Mouse (Mus musculus): ENCODE data around the gene Abcg8. TPM values are rescaled to one million over a fixed set of nuclear protein-coding genes. Genes with fewer than 3 reads are reported as not detected.

The Abcg8 gene
- polyA plus RNA-seq, 1 experiment from 2014 or later, result 0.17 TPM

DNA sequence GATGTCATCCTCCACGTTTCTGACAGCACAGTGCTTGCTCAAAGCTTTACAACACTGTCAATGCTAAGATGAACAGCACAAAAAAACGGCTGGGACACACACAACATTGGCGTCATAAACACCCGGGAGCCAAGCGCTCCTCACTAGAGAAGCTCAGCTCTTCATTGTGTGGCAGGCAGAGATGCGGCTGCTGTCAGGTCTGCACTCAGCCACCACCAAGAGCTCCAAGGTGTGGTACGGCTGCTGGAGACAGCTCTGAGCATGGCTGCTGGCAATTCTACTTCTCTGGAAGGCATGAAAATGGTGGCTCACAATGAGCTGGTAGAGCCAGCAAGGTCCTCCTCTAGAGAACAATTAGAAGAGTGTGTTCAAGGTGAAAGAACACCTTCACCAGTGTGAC lies 32.7 kb downstream of the Abcg8 start:
- Histone ChIP-seq H3K4me1 (replicated peaks; ENCODE audit: control insufficient read depth, insufficient read depth, low read length) (peaks cover 8% of the 10 kb centered on the region), H3K36me3 (ENCODE audit: control insufficient read depth, insufficient read depth, low read length) (no peaks in the 10 kb centered on the region; the same call in 1 of the 2 replicates), H3K27me3 (ENCODE audit: control insufficient read depth, insufficient read depth, low read length) (no peaks in the 10 kb centered on the region), H3K27ac (ENCODE audit: low read depth, low read length) (no peak overlapping the region), H3K9me3 (ENCODE audit: control insufficient read depth, low read length) (no peaks in the 10 kb centered on the region), H3K9ac (ENCODE audit: low read length) (no peak overlapping the region), H3K4me2 (ENCODE audit: low read depth, low read length, severe bottlenecking) (no peak overlapping the region), H3K4me3 (ENCODE audit: low read depth, low read length) (no peak overlapping the region)
- ATAC-seq (replicated peaks; ENCODE audit: low FRiP score) (no peak), DNase-seq (ENCODE audit: low spot score) (peak; percentile 28)
- WGBS, result 84% methylated on average over 7 of the region's 7 CpGs

DNA sequence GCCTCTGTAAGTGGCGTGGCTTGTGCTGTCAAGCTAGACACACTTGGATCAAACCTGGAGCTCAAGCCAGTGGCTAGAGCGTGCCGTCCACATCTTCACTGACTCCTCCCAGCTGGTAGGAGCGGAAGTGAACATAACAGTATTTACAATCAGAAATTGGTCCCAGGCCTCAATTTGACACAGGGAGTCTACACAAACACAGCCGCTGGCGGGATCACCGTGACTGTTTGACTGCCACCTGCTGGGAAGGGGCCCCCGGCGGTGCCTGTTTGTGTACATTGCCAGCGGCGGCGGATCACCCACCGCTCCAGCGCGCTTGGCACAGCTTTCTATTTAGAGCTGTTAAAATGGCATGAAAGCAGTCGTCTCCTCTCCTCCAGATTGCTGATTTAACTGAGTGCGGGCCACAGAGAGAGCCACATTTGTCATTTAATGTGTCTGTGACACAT lies 33.3 kb downstream of the Abcg8 start:
- ATAC-seq (replicated peaks; ENCODE audit: low FRiP score) (no peak), DNase-seq (ENCODE audit: low spot score) (peak; percentile 50)
- Histone ChIP-seq H3K9ac (ENCODE audit: low read length) (no peak overlapping the region), H3K4me2 (ENCODE audit: low read depth, low read length, severe bottlenecking) (no peak overlapping the region), H3K36me3 (ENCODE audit: control insufficient read depth, insufficient read depth, low read length) (no peaks in the 10 kb centered on the region; the same call in 1 of the 2 replicates), H3K27ac (ENCODE audit: low read depth, low read length) (no peak overlapping the region), H3K9me3 (ENCODE audit: control insufficient read depth, low read length) (no peaks in the 10 kb centered on the region), H3K4me3 (ENCODE audit: low read depth, low read length) (no peak overlapping the region), H3K27me3 (ENCODE audit: control insufficient read depth, insufficient read depth, low read length) (no peaks in the 10 kb centered on the region), H3K4me1 (replicated peaks; ENCODE audit: control insufficient read depth, insufficient read depth, low read length) (peaks cover 9% of the 10 kb centered on the region)
- WGBS, result 62% methylated on average over 17 of the region's 17 CpGs

DNA sequence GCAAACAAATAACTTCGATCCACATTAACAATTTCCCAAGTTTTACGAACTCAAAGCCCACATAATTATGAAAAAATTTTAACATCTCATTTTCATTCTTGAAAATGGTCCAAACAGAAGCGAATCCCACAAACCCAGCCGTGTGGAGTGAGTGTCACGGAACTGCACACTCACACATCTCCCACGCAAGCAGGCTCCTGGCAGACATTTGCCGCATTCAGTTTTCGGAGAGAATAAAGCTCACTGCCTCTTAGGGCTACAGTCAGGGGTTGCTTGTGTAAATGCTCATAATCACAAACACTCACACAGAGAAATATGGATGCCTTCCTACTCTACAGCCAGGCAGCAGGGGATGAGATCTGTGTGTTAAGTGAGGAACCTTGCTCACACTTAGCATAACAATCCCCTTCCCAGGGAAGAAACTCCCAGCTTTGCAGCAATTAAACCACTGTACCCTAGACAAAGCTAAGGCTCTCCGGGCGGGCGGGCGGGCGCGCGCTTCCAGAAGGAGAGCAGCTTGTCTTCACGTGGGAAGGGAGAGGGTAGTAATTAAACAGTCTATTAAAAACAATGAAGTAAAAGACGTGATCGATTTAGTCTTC lies 37.6 kb downstream of the Abcg8 start:
- DNase-seq (ENCODE audit: low spot score), result no peak
- Histone ChIP-seq H3K9ac (ENCODE audit: low read length) (no peak overlapping the region), H3K36me3 (ENCODE audit: control insufficient read depth, insufficient read depth, low read length) (no peaks in the 10 kb centered on the region; the same call in 1 of the 2 replicates), H3K4me3 (ENCODE audit: low read depth, low read length) (no peak overlapping the region), H3K4me2 (ENCODE audit: low read depth, low read length, severe bottlenecking) (no peak overlapping the region), H3K4me1 (replicated peaks; ENCODE audit: control insufficient read depth, insufficient read depth, low read length) (peaks cover 11% of the 10 kb centered on the region), H3K27ac (ENCODE audit: low read depth, low read length) (no peak overlapping the region), H3K27me3 (ENCODE audit: control insufficient read depth, insufficient read depth, low read length) (no peaks in the 10 kb centered on the region), H3K9me3 (ENCODE audit: control insufficient read depth, low read length) (no peaks in the 10 kb centered on the region)
- no peak; the same call in 1 of the 2 replicates for ATAC-seq (replicated peaks; ENCODE audit: low FRiP score)
- WGBS, result 64% methylated on average over 18 of the region's 18 CpGs

DNA sequence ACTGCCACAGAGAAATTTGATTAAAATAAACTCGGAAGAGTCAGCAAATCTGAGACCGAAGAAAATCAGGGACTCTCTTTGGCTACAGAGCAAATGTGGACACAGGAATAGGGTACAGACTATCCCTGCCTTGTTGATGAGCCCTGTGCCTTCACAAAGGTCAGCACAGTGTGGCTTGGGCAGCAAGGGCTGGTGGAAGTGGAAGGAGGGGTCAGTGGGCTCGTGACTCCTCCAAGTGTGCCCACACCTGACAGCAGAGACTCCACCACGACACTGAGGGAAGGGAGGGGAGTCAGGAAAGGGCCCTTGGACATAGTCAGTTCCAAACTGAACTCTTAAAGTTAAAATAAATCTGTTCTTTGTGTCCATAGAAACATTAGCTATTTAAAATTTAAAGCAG lies 38.8 kb downstream of the Abcg8 start:
- Histone ChIP-seq H3K27ac (ENCODE audit: low read depth, low read length) (no peak overlapping the region), H3K36me3 (ENCODE audit: control insufficient read depth, insufficient read depth, low read length) (no peaks in the 10 kb centered on the region; the same call in 1 of the 2 replicates)
- no peak for ATAC-seq (replicated peaks; ENCODE audit: low FRiP score)

DNA sequence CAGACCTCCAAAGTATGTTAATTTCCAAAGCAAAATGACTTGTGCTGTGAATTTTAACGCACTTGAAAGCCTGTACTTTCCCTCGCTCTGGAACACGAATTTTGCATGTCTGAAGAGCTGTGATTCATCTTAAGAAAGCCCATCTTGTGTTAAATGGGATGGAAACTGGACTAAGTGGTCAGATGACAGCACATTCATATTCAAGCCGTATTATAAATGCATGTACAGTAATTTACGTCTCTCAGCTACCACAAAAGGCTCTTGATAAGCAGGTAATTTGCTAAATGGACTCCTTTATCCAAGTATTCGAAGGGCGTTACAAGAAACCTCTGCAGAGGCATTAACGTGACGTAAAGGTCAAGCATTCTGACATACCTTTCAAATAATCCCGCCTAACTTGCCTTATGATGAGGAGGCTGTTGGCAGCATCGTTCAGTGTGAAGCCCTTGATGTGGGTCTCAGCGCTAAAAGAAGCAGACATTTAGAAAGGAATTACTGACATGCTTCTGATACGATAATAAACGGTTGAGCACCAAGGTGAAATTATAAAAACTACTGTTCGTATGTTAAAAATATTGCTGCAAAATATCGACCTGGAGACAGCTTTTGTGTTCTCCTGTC lies 40.3 kb downstream of the Abcg8 start:
- peaks cover 4% of the 10 kb centered on the region; the same call in 1 of the 2 replicates for H3K4me1 ChIP-seq (replicated peaks; ENCODE audit: control insufficient read depth, insufficient read depth, low read length)
- DNase-seq (ENCODE audit: low spot score) (no peak), ATAC-seq (replicated peaks; ENCODE audit: low FRiP score) (no peak)
- no peak overlapping the region for H3K4me2 ChIP-seq (ENCODE audit: low read depth, low read length, severe bottlenecking)
- no peak overlapping the region for H3K4me3 ChIP-seq (ENCODE audit: low read depth, low read length)
- H3K36me3 ChIP-seq (ENCODE audit: control insufficient read depth, insufficient read depth, low read length), result no peaks in the 10 kb centered on the region; the same call in 1 of the 2 replicates
- WGBS, result 69% methylated on average over 16 of the region's 16 CpGs
- H3K9me3 ChIP-seq (ENCODE audit: control insufficient read depth, low read length), result no peaks in the 10 kb centered on the region
- H3K9ac ChIP-seq (ENCODE audit: low read length), result no peak overlapping the region
- no peak overlapping the region for H3K27ac ChIP-seq (ENCODE audit: low read depth, low read length)
- H3K27me3 ChIP-seq (ENCODE audit: control insufficient read depth, insufficient read depth, low read length), result no peaks in the 10 kb centered on the region

More for the DNA sequence above, 38.8 kb downstream of the Abcg8 start:
- Histone ChIP-seq H3K4me3 (ENCODE audit: low read depth, low read length) (no peak overlapping the region), H3K4me2 (ENCODE audit: low read depth, low read length, severe bottlenecking) (no peak overlapping the region), H3K9ac (ENCODE audit: low read length) (no peak overlapping the region), H3K4me1 (replicated peaks; ENCODE audit: control insufficient read depth, insufficient read depth, low read length) (peaks cover 4% of the 10 kb centered on the region; the same call in 1 of the 2 replicates), H3K27me3 (ENCODE audit: control insufficient read depth, insufficient read depth, low read length) (no peaks in the 10 kb centered on the region), H3K9me3 (ENCODE audit: control insufficient read depth, low read length) (no peaks in the 10 kb centered on the region)
- WGBS, result 66% methylated on average over 4 of the region's 4 CpGs
- no peak for DNase-seq (ENCODE audit: low spot score)

DNA sequence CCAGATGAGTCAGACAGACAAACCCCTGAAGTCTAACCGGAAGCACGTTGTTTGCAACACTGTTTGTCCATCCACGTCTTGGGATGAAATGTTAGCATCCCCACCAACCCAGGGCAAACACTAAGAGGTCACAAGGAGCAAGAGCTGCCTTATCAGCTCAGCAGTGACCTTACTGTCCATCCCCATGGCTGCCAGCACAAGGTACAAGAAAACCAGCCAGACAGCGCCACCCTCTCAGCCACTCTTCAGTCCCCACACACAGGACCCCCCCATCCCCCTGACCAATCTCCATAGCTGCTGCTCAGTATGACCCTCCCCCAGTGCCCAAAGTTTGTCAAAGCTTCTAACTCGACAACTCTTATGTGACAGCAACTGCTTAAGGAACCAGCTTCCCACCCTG lies 41.3 kb downstream of the Abcg8 start:
- no peaks in the 10 kb centered on the region for H3K9me3 ChIP-seq (ENCODE audit: control insufficient read depth, low read length)
- no peaks in the 10 kb centered on the region; the same call in 1 of the 2 replicates for H3K36me3 ChIP-seq (ENCODE audit: control insufficient read depth, insufficient read depth, low read length)
- H3K27me3 ChIP-seq (ENCODE audit: control insufficient read depth, insufficient read depth, low read length), result no peaks in the 10 kb centered on the region
- 77% methylated on average over 5 of the region's 5 CpGs for WGBS
- no peak overlapping the region for H3K27ac ChIP-seq (ENCODE audit: low read depth, low read length)
- no peak overlapping the region for H3K9ac ChIP-seq (ENCODE audit: low read length)
- H3K4me1 ChIP-seq (replicated peaks; ENCODE audit: control insufficient read depth, insufficient read depth, low read length), result peaks cover 4% of the 10 kb centered on the region; the same call in 1 of the 2 replicates
- H3K4me2 ChIP-seq (ENCODE audit: low read depth, low read length, severe bottlenecking), result no peak overlapping the region
- ATAC-seq (replicated peaks; ENCODE audit: low FRiP score) (no peak), DNase-seq (ENCODE audit: low spot score) (no peak)
- H3K4me3 ChIP-seq (ENCODE audit: low read depth, low read length), result no peak overlapping the region

DNA sequence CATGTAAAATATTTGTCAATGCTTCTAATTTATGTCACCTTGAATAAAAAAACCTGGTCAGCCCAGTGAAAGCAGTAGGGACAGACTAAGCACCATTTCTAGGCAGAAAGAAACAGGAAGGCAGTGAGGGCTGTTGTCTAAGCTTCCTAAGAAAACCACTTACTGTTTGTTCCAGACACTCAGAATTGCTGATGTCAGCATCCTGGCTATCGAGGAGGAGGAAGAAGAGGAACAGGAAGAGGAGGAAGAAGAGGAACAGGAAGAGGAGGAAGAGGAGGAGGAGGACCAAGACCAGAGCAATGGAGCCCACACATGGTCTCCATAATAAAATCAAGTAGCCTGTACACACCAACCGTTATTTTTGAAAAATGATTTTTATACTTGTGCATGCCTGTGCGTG lies 43.0 kb downstream of the Abcg8 start:
- DNase-seq (ENCODE audit: low spot score) (no peak), ATAC-seq (replicated peaks; ENCODE audit: low FRiP score) (no peak)
- H3K9me3 ChIP-seq (ENCODE audit: control insufficient read depth, low read length), result no peaks in the 10 kb centered on the region
- no peak overlapping the region for H3K9ac ChIP-seq (ENCODE audit: low read length)
- H3K4me1 ChIP-seq (replicated peaks; ENCODE audit: control insufficient read depth, insufficient read depth, low read length), result peaks cover 4% of the 10 kb centered on the region; the same call in 1 of the 2 replicates
- WGBS, result 91% methylated on average over 3 of the region's 3 CpGs
- H3K36me3 ChIP-seq (ENCODE audit: control insufficient read depth, insufficient read depth, low read length), result no peaks in the 10 kb centered on the region
- no peak overlapping the region for H3K4me2 ChIP-seq (ENCODE audit: low read depth, low read length, severe bottlenecking)
- no peak overlapping the region for H3K4me3 ChIP-seq (ENCODE audit: low read depth, low read length)
- H3K27ac ChIP-seq (ENCODE audit: low read depth, low read length), result no peak overlapping the region
- H3K27me3 ChIP-seq (ENCODE audit: control insufficient read depth, insufficient read depth, low read length), result no peaks in the 10 kb centered on the region

DNA sequence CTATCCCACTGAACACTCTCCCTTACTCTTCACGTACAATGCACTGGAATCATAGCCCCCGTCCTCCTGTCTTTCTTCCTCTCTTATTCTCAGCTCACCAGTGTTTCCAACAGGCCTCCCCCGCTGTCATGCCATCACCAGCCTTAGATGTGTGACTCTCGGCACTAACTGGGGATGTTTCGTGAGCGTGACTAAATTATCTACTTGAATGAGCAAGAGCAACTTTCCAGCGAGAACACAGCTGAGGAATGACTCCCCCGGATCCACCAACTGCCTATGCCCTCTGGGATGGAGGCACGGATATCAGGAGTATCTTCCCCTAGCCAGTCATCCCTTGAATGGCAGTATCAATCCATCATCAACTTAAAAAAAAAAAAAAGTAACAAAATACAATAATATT lies 47.9 kb downstream of the Abcg8 start:
- H3K27ac ChIP-seq (ENCODE audit: low read depth, low read length), result no peak overlapping the region
- H3K4me2 ChIP-seq (ENCODE audit: low read depth, low read length, severe bottlenecking), result no peak overlapping the region
- no peaks in the 10 kb centered on the region for H3K9me3 ChIP-seq (ENCODE audit: control insufficient read depth, low read length)
- no peaks in the 10 kb centered on the region for H3K36me3 ChIP-seq (ENCODE audit: control insufficient read depth, insufficient read depth, low read length)
- DNase-seq (ENCODE audit: low spot score) (no peak), ATAC-seq (replicated peaks; ENCODE audit: low FRiP score) (no peak)
- 80% methylated on average over 9 of the region's 9 CpGs for WGBS
- H3K4me3 ChIP-seq (ENCODE audit: low read depth, low read length), result no peak overlapping the region
- H3K4me1 ChIP-seq (replicated peaks; ENCODE audit: control insufficient read depth, insufficient read depth, low read length), result no peaks in the 10 kb centered on the region
- H3K27me3 ChIP-seq (ENCODE audit: control insufficient read depth, insufficient read depth, low read length), result no peaks in the 10 kb centered on the region
- no peak overlapping the region for H3K9ac ChIP-seq (ENCODE audit: low read length)
